Mouse (Mus musculus) kidney, adult 11 months (tissue): ENCODE measurements around the gene Acsbg1.
A peak's percentile ranks its signal among the peaks of the same experiment; 100 is the strongest.

Source experiments
- DNase-seq: peaks from one replicate; pipeline ENCODE4 v3.0.0; 2022

Acsbg1 gene

DNA sequence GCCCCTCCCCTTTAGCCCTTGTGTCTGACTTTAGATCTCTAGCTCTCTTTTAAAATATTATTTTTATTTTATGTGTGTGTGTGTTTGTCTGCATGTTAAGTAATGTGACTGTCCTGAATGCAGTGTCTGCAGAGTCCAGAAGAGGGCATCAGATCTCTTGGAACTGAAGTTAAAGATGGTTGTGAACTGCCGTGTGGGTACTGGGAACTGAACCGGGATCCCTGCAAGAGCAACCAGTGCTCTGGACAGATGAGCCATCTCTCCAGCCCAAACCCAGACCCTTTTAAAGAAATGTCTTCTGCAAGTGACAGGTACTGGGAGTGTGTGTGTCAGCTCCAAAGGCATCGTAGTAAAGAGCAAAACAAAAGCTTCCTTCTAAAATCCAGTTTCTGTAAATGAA lies 4.4 kb upstream of the Acsbg1 start:
- DNase-seq, result no peak

DNA sequence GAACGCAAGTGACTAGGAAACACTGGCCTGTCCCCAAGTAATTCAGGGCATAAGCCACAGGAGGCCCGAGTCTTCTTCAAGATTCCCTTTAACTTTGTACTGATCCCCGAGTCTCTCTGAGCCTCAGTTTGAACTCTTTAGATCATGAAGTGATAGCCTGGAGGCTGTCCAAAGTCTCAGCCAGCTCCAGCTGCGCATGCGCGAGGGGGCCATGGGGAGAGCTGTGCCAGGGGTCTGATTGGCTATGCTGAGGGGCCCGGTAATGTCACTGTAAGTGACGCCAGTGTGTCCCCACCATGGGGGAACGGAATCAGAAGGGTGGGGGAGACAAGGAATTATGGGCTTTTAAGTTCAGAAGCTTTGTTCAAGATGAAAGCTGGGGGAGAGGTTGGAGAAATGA lies 2.7 kb upstream of the Acsbg1 start:
- no peak for DNase-seq

DNA sequence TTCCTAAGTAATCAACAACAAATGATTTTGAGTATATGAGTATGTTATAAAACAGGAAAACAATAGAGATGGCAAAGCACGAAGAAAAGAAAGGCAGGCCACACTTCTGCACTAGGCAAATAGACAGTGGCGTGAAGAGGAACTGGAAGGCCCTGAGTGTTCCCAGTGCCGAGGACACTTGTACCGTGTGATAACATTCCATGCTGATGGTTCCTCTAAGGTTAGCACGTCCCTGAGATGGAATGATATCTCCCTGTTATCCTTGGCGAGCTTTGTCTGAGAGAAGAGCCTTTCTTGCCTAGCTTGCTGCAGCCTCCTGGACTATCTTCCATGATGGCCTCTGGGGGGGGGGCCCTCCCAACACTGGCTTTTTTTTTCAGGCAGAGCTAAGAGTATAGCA lies 2.9 kb downstream of the Acsbg1 start:
- DNase-seq, result no peak

DNA sequence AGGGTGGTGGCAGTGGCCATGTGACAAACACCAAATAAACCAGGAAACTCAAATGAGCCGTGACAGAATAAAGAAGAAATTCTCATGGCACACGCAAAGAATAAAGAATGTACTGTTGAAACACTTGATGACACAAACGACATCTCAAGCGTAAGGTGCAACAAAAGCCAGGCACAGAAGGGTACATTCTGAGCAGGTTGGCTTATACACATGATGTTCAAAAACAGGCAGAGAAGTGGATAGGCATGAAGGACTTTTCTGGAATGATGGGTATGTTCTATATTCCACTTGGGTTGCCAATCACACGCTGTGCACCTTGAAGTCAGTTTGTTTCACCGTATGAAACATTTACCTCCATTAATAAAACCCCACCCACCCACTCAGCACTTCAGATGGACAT lies 5.3 kb downstream of the Acsbg1 start:
- DNase-seq, result no peak

DNA sequence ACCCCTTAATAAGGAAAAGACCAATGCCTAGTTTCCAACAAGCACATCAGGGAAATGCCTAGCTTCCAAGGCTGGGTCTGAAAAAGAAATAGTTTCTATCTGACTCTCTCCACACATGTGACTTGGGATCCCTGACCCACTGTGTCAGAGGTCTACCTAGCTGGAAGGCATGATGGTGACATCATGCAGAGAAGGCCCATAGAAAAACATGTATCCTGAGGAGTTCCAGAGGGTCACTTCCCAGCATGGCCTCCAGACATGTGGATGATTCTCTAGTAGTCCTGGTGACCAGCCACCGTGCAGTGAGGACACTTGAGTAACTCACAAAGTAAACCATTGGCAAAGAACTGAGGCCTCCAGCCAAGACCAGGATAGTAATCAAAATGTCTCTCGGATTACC lies 5.8 kb downstream of the Acsbg1 start:
- no peak for DNase-seq

DNA sequence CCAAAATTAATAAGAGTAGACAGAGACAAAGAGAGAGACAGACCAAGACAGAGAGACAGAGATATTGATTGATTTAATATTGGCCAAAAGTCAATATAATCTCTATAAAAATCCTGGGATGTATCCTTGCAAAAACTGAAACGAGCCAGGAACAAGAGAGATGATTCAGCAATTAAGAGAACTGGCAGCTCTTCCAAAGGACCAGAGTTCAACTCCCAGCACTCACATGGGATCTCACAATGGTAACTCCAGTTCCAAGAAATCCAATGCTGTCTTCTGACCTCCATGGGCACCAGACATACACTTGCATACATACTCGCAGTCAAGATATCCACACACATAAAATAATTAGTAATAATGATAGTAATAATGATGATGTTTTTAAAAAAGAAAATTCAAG lies 8.9 kb downstream of the Acsbg1 start:
- DNase-seq, result no peak

DNA sequence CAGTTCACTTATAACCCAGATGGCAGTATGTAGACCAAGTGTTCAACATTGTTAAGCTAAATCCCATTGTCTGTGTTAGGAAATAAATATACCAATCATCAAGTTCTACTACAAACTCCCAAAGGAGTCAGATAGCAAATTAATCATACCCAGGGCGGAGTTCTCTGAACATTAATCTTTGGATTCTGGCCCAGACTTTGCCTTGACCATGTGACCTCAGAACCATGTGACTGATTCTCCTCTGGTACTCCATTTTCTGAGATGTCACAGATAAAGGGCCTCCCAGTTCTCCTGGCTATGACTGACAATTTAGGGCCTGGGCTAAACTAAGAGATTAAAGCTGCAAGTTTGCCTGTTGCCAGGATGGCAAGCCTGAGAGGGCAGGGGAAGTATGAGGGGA lies 12.3 kb downstream of the Acsbg1 start:
- no peak for DNase-seq

DNA sequence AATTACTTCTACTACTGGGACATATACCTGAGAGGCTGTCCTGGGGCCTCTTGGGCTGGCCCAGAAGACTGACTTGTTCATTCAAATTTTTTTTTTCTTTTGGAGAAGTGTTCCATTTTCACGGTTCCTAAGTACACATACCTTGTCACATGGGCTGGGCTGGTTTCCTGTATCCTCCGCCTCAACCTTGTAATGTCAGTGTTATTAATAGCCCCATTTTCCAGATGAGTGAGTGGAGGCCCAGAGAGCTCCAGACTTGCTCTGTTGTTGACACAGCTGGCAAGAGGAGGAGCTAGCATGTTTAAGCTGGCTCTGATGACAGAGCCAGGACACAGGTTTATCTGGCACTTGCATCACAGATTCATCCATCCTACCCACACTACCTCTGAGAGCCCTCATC lies 14.2 kb downstream of the Acsbg1 start:
- no peak for DNase-seq

DNA sequence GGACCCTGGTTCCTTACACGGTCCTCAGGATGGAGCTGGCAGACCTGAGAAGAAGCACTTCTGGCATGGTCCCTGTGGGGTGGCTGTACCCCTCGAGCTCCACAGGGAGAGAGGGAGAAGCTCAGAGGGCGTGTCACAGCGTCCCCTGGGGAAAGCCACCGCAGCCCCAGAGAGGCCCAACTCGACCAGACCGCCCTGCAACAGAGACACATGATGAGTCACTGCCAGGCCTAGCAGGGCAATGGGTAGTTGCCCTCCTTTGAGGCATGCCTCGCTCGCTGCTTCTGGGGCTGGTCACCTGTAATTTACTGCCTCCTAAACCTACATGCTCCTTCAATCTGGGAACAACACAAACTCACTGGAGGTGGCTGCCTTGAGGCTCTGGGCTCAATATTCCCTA lies 15.4 kb downstream of the Acsbg1 start:
- DNase-seq, result no peak

DNA sequence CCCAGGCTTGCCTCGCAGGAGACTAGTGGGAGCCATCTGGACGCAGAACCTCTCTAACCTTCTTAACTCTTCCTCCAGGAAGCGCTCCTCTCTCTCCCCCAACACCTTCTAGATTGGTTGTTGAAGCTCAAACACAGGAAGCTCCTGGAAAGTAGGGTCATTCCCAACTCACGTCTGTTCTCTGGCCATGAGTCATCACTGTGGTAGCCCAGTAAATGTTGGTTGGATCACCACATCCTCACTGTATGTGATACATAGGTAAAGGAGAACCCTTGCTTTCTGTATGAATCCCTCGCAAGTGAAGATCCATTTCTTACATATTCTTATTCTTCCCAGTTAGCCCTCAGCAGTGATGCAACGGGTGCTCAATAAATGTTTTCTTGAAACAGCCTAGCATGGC lies 16.1 kb downstream of the Acsbg1 start:
- no peak for DNase-seq

DNA sequence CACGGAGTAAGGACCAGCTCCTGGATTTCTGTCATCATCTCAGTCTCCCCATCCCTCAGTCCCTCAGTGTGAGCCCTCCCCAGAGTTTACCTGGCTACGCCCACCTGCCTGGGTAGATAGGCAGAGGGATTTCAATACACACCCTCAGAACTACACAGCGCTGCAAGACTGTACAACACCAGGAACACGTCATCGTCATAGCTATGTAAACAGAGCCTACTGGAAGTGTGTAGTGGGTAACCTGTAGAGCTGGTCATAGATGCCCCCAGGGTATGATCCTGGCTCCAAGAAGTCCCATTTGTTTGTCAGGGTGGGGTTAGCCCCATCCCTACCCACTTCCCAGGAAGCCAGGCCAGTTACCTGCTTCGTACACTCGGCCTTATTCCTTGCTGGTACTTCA lies 18.5 kb downstream of the Acsbg1 start:
- no peak for DNase-seq

DNA sequence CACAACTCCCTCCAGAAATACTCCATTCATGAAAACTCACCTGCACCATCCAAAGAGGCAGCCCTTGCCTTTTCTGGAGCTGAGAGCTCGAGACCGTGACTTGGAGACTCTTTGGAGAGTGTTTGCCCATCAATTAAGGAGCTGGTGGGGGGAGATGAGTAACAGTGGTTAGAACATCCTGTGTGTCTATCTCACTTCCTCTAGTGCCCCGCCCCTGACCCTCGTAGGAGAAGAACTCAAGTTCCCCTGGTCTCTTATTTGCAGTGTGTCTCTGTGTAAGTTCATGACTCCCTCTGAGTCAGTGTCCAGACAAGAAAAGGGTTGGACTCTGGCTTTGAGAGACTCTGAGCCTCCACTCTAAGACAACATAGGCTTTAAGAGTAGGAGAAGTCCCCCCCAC lies 19.1 kb downstream of the Acsbg1 start:
- DNase-seq, result no peak

DNA sequence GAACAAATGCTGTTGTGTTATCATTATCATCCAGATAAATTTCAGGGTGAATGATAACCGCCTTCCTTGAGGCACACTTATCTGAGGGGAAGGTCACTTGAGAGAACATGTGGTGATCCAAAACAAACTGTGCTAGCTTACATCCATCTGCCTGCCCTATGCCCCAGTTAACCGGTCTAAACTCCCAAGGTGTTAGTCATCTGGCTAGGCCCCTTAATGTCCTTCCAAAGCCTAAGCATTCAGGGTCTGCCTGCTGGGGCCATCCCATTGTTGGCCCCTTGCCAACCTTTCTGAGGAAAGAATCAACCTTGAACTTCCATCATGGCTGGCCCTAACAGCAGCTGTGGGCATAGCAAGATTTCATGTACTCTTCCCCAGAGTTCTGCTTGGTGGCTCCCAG lies 19.5 kb downstream of the Acsbg1 start:
- no peak for DNase-seq

DNA sequence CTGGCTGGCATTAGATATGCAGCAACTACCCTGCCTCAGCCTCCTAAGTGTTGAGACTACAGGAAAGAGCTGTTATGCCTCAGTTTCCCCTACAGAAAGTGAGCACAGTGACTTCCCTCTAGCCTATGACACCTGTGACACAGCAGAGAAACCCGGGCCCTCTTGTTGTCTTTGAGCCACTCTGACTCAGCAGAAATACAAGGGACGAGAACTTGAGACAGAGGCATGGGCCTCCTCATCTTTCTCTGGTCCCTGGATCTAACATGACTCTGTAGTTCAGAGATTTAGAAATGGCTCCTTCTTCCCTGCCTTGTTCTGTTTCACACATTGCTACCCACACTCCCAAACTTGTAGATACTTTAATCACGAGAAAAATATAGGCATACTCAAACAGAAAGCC lies 20.1 kb downstream of the Acsbg1 start:
- no peak for DNase-seq

DNA sequence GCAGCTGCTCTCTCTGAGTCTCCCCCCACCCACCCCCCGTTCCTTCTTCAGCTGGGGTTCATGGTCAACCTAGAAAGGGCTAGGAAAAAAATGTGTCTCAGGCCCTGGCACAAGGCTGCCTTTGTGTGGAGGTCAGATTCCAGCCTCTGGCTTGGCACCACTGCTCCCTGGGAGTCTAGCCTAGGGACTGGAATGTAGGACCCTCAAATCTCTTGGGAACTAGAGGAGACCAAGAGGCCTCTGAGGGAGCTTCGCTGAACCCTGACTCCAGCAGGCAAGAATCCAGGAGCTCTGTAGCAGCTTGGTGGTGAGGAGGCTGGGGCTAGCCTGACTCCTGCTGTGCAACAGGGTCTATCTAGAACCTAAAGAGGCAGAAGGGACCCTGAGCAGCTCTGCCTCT lies 22.5 kb downstream of the Acsbg1 start:
- DNase-seq, result no peak

DNA sequence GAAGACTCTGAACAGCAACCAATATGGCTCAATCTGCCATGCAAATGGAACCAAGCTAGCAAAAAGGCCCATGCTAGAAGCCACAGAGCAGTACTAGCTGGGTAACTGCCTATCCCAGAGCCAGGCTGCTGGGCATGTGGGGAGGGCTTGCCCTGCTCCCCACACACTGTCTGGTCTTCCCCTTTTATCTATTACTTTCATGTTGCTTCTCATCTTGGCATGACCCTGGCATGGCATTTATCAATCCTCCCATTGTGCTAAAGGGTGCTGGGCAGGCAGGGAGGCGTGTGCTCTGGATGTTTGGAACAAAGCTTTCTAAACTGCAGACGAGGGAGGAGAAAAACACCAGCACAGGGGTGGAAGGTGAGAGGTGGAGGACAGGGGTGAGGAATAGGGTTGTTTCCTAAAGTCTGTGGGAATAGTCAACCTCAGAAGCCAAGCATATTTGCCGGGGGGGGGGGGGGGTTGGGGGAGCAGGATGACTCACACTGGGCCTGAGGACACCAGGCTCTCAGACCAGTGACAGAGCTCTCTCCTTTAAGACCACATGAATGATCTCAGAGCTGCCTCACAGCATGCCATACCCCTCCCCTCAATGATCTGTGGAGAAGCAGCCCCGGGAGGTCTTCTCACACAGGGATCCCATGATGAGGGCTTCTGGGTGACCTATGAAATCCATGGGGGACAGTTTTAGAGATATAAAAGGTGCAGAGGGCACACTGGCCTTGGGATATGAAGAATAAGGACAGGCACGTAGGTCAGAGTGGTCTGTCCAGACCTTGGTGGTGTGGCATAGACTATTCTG lies 24.0 kb downstream of the Acsbg1 start:
- no peak for DNase-seq

DNA sequence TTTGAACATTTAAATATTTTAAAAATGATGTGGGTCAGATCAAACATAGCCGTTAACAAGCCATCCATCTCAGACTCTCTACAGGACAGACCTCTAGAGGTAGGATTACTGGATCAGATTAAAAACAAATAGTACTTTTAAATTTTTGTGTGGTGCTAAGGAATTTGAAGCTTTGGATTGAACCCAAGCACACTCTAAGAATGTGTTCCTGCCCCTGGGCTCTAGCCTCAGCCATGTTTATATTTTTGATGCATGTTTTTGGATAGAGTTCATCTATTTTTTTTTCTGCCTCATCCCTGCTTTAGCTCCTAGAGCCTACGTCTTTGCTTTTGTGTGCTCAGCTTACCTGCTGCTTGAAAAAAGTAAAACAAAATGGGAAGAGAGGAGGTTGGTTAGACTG lies 28.3 kb downstream of the Acsbg1 start:
- DNase-seq, result no peak

DNA sequence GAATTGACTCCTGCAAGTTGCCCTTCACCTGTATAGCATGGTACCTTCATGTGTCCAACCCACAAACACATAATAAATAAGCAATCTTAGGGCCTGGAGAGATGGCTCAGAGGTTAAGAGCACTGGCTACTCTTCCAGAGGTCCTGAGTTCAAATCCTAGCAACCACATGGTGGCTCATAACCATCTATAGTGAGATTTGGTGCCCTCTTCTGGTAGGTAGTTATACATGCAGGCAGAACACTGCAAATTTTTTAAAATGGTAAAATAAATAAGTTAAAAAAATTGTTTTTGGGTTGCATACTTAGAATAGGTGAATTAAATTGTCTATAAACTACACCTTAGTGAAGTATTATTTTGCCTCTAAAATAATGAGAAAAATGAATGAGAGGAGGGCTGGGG lies 30.8 kb downstream of the Acsbg1 start:
- no peak for DNase-seq

DNA sequence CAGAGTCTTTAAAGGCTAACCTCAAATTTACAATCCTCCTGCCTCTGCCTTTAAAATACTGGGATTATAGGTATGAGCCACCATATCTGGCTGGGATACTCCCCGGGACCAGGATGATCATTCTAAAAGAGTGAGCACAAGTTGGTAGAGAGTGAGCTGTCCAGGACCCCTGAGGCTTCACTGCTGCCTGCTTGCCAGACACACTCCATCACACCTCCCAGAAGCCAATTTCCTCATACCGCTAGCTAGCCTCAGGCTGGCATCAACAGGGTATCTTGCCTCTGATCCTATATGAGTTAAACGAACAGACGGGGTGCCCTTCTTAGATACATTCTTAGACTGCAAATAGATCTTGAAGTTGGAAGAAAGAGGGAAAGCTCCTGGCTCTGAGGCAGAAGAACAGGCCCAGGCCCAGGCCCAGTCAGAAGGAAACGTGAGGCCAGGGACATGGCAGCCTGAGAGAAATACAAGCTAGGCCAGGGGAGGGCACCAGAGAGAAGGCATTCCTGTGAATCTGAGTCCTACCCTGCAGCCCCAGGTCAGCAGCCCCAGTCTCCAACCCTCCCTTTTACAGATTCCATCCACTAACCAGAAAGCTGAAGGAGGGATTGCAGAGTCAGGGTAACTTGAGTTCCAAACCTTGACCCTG lies 31.9 kb downstream of the Acsbg1 start:
- no peak for DNase-seq

DNA sequence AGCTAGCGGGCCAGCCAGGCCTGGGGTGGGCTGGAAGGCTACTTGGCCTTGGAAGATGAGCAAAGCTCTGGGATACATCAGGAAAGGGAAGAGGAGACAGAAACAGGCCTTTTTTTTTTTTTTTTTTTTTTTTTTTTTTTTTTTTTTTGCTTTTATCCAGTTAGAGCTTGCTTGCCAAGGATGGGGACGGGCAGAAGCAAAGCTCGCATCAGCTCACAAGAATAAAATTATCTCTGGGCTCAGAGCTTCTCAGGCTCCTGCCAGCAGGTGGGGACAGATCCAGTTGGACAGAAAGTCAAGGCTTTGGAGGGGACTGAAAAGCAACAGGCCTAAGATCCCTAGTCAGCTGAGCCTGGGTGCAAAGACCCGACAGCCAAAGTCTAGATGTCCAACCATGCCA lies 32.9 kb downstream of the Acsbg1 start:
- no peak for DNase-seq

DNA sequence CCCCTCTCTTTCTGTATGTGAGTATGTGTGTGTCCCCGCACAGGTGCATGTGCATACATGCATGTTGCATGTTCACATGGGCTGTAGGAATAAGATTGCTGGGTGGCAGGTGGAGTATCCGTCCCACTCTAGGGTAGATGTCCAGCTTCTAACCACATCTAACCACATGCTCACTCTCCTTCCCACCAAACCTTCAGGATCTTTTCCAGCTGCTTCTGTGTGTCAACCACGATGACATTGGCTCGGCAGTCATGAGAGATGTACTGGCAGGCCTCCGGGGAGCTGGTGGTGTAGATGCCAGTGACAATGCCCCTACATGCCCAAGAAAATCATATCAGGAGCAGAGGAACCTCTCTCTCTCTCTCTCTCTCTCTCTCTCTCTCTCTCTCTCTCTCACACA lies 34.4 kb downstream of the Acsbg1 start:
- no peak for DNase-seq

DNA sequence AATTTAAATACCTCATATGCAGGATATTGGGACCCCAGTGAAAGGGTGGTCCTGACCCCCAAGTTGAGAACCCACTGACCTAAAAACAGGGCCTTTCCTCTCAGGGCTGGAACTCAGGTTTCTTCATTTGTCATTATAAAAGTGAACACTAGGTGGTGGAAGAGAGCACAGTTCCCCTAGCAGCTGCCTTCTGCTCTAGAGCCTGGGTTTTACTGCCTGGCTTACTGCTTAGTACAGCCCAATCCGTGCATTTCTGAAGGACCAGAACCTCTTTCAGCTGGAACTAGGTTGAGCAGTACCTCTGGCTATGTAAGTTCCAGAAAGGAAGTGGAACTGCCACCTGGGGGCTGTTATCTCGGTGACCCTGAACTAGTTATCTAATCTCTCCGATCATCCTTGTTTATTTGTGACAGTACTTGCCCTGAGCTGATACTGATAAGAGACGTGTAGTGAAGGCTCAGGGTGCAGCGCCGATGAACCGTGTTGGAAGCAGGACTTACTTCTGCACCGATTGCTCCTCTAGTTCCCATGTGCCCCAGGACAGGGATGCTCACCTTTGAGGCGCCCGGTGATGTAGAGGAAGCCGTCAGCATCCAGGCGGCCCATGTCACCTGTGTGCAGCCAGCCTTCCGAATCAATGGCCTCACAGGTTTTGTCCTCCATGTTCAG lies 47.4 kb downstream of the Acsbg1 start:
- DNase-seq, result no peak

DNA sequence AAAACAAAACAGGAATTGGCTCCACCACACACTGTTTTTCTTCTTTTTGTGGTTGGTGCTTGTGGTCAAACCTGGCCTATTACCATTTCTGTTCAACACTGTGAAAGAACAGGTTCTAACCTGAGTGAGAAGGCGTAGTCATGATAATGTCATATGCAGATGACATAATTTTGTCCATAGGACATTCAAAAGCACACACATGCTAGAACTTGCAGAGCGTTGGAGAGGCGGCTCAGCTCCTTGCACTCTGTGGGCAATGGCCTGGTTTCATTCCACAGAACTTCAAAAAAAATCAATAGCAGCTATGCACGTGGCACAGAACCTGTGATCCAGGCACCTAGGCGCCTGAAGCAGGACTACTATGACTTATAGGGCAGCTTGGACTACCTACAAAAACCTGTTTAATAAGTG lies 48.9 kb downstream of the Acsbg1 start:
- DNase-seq, result no peak

DNA sequence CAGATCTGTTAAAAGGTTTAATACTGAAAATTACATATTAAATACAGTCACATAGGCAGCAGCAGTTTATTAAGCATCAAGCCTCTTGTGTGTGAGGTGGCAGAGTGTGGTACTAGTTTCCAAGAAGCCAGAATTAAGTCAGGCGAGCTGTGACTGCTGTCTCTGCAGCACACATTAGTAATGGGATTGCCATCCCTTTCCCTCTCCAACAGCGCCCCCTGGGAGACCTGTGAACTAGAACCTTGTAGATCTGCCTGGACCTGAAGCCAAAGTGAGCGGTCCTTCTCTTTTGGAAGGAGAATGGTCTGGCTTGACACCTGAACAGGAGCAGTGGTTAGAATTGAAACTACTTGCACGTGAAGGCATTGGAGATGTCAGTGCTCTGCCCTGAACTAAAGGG lies 56.8 kb downstream of the Acsbg1 start:
- peak; percentile 28 for DNase-seq
